Mouse (Mus musculus) lung, adult 2 months (tissue): Measurements from ENCODE around the gene Grsf1.

ENCODE experiments used
- CTCF ChIP-seq: fragments of 200-500 bp; IDR thresholded peaks from 2 replicates; pipeline ENCODE4 v1.5.1; 2011; ENCODE audit warnings: mild to moderate bottlenecking, low read length, control low read depth; ENCODE audit not compliant: insufficient read depth
- POLR2A ChIP-seq: fragments of 200-500 bp; IDR thresholded peaks from 2 replicates; pipeline ENCODE4 v1.6.1; 2011; ENCODE audit warnings: low read depth, mild to moderate bottlenecking, control low read depth, low read length, borderline replicate concordance; ENCODE audit errors: extremely low read depth

DNA sequence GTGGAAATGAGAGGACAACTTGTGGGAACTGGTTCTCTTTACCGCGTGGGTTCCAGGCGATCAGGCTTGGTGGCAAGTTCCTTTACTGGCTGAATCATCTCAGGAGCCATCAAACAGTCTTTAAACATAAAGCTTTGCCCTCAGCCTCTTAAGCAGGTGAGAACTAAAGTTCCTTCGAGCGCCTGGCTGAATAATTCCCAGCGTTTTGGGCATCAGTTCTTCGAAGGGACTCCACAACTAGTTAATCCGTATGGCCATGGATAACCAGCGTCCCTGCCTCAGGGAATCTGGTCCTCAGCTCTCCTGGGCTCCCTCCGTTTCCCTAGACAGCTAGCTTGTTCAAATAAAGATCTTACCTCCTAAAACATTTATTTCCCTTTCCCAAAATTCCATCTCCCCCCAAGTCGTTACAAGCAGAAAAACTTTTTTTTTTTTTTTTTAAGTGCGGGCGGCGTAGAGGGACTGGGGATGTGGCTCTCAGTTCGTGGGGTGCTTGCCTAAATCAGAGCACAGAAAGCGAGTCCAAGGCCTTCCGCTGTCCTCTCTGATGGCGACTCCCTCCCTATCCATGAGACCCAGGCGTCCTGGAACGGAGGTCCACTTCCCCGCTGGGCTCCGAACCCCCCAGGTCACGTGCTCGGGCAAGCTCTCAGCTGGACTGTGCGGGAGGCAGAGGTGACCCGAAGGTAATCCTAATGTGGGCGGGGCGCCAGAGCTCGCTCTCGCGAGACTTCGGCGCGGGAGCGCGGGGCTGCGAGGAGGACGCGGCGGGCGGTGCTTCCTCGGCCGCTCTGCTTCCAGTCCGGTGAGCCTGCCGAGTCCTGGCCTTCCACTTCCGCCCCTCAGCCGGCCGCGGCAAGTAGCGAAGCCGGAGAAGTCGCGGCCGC lies 44.4 kb upstream of the Grsf1 start, which contains the start of gene Mob1b:
- TF ChIP-seq POLR2A (peak; percentile 87), CTCF (no peak)
